Mouse (Mus musculus) small intestine, adult 10 weeks (tissue): ENCODE data around the gene Spindoc. TPM values are rescaled to one million over a fixed set of nuclear protein-coding genes. Genes with fewer than 3 reads are reported as not detected.

Experiments used
- polyA plus RNA-seq: library from polyadenylated mRNA; stranded (reverse); fragments of 350-450 nt; fragmentation: Illumina TruSeq; extraction: RNeasy Lipid Tissue Mini Kit (QIAGEN cat#74804); gene quantifications from one replicate; pipeline ENCODE4 v1.2.3, GENCODE M21; 2014; ENCODE audit warnings: low replicate concordance

The Spindoc gene
- 1.6 TPM for polyA plus RNA-seq

DNA sequence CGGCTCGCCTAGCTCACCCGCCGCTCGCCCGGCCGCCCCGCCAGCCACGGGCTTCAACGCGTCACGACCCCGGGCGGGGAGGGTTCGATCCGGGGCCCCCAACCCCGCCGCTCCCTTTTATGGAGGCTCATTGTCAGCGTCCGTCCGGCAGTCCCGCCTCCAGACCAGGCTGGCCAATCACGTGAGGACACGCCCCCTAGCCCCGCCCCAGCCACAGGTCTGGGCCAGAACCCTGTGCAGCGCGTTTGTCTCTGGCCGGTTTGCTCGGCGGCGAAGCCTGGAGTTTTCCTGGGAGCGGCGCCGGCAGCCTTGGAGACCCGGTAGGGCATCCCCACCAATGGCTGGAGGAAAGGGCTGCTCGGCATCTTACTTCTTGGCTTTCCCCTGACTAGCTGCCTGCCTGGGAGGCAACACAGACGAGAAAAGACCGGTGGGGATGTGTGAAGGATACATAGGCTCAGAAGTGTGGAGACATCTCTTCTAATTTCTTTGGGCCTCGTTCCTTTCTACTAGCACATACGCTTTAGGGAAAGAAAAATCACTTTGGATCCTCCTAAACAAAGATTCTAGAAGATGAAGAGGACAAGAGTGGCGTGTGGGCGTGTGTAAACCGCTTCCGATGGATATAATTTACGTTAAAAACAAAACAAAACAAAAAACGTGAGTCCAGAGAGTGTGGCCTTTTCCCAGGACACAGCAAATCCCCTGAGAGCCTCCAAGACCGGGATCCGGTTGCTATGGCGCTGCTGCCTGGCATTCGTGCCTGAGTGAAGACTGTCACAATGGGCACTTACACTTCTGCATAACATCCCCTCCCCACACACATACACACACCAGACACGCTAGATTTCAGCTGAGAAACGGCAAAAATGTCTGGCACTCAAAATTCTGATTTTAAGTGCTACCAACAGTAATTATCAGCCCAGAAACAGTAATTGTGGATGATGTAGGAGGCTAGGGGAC lies at the start of gene Spindoc:
Gene Spindoc (minus strand): TSS at position 92 of the 963 bp plus-strand sequence.

DNA sequence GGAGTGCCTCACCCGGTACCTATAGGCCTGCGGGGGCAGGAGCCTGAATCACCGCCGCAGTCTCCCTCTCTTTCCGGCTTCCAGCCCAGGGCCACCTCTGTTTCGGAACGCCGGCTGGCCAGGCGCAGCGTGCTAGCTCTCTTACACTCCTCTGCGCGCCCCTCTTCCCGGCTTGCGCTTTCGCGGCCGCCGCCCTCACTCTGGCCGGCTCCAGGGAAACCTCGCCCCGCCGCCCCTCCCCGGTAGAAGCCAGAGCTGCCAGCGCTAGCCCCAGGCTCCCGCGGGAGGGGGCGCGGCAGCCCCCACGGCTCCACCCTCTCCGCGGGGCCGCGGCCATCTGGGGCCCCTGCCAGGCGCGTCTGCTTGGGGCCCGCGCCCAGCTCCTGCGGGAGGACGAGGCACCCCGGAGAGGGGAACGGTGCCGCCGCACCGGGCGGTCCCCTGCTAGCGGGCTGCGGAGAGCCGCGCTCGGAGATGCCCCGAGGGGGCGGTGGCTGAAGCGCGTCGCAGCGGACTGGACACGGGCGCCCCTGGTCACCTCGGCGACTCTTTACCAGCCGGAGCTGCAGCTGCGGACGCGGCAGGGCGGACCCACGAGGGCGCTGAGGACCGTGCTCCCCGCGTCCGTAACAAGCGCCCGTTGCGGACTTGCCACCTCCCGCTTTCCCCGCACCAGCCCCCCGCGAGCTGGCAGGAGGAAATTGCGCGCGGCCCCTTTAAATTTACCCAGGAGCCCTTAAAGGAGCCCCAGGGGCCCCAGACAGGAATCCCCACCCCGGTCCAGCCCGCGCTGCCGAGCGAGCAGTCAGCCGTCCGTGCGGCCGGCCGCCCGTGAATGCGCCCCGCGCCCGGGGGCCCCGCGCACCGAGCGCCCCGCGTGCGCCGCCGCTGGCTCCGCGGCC lies 34.3 kb upstream of the Spindoc start, which contains the start of gene 2700081O15Rik:
Gene 2700081O15Rik (plus strand): TSS at position 792 of the 902 bp plus-strand sequence.

DNA sequence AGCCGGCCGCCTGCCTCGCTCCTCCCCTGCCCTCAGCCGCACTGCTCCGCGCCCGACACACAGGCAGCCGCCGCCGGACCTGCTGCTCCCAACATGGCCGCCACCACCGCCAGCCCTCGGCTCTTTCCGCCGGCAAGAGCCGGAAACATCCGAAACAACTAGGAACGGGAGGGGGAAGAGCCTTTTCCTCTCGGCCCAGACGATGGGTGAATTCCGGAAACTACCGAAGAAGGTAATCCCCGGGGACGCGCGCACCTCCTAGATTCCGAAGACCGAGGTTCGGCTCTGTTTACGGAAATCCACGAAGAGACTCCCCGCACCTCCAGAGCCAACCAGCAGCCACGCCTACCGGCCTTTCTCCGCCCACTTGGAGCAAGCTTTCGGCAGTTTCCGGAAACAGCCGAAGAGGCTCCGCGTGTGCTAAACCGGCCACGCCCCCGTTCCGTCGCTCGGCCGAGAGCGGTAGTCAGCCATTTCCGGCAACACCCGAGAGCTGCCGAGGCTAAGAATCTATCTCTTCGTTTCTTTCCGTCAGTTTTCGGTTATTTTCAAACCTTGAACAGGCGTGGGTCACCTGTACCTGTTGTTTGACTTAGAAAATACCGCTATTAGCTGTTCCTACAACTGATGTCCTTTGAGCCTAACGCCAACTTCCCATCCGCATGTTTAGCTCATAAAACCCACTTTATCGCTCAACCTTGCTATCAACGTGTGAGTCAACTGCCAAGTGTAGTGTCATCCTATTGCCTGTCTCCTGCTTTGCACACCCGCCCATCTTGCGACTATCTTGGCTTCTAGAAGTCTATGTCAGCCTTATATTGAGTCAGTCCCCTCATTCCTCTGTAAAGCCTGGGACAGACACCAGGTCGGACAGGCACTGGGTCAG lies 41.0 kb downstream of the Spindoc start, which contains the start of gene Mark2:
Gene Mark2 (minus strand): TSS at position 349 of the 886 bp plus-strand sequence.

Other genes starting within 250 kb of the Spindoc start
- 7.0 TPM for gene Otub1, start 176.7 kb downstream of the Spindoc start, polyA plus RNA-seq
- gene Cox8a, start 165.4 kb downstream of the Spindoc start, polyA plus RNA-seq, result 78.7 TPM
- 7.6 TPM for gene Naa40, start 141.8 kb downstream of the Spindoc start, polyA plus RNA-seq
- gene Rcor2, start 115.7 kb downstream of the Spindoc start, polyA plus RNA-seq, result not detected
- 48.2 TPM for gene Mark2, start 41.1 kb downstream of the Spindoc start, polyA plus RNA-seq
- 4.3 TPM for gene 2700081O15Rik, start 34.6 kb upstream of the Spindoc start, polyA plus RNA-seq
- 356 TPM for gene Rtn3, start 100.3 kb upstream of the Spindoc start, polyA plus RNA-seq
- 52.6 TPM for gene Atl3, start 111.0 kb upstream of the Spindoc start, polyA plus RNA-seq
- 8.0 TPM for gene Pla2g16, start 174.5 kb upstream of the Spindoc start, polyA plus RNA-seq
- 12.0 TPM for gene Lgals12, start 224.2 kb upstream of the Spindoc start, polyA plus RNA-seq
- gene Hrasls5, start 229.5 kb upstream of the Spindoc start, polyA plus RNA-seq, result not detected